Mouse (Mus musculus): Measurements from ENCODE around the gene Elf4. TPM values are rescaled to one million over a fixed set of nuclear protein-coding genes. Genes with fewer than 3 reads are reported as not detected.

Elf4 gene
- polyA plus RNA-seq (2014; fragmentation: Nextera tagmentation; extraction: Ambion mirVana) = 2.9 and 3.2 TPM in 2 replicates

- H3K9me3 ChIP-seq (replicated peaks; ENCODE audit: control insufficient read depth, low read length) = no peaks in the 10 kb centered on the region
- H3K27ac ChIP-seq (replicated peaks; ENCODE audit: low read depth, low read length) = no peak within 1 kb of the TSS
- H3K4me1 ChIP-seq (ENCODE audit: control insufficient read depth, insufficient read depth, low read length) = no peaks in the 10 kb centered on the region
- DNase-seq (ENCODE audit: low spot score) (peak; percentile 78), ATAC-seq (replicated peaks; ENCODE audit: insufficient number of reproducible peaks, low FRiP score, low TSS enrichment, low read depth) (peak; percentile 88)
- H3K4me3 ChIP-seq (ENCODE audit: low read depth, low read length) = peak within 1 kb of the TSS; percentile 31
- no peaks in the 10 kb centered on the region for H3K36me3 ChIP-seq (replicated peaks; ENCODE audit: control insufficient read depth, insufficient read depth, low read depth, low read length)
- no peaks in the 10 kb centered on the region for H3K27me3 ChIP-seq (ENCODE audit: control insufficient read depth, insufficient read depth, low read length)
- 17% methylated on average over 37 of the region's 38 CpGs for WGBS
- H3K9ac ChIP-seq (replicated peaks; ENCODE audit: low read length) = peak within 1 kb of the TSS; percentile 52
- peak within 1 kb of the TSS; percentile 51 for H3K4me2 ChIP-seq (ENCODE audit: low read depth, low read length)
Measured at GRCm38 (mm10) chrX:48462754-48463507, at the start of gene Elf4. Gene Elf4 (minus strand): TSS chrX:48463132.

DNA sequence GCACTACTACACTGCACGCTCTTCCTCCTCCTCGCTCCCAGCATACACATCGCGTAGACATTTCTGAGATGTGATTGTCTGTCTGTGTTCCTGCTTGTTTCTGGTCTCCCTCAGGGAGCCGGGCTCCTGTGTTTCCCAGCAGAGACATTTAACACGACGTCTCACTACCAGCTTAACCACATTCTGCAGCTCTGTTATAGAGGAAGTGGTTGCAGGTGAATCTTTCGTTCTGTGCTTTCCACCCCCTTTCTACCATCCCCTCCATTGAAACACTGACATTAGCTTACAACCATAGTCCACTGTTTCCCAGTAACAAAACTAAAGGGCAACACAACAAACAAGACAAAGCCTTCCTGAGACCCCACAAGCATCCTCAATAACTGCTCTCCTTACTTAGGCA lies 30.8 kb upstream of the Elf4 start:
- H3K9me3 ChIP-seq (replicated peaks; ENCODE audit: control insufficient read depth, low read length) = no peaks in the 10 kb centered on the region
- no peak overlapping the region for H3K4me3 ChIP-seq (ENCODE audit: low read depth, low read length)
- no peak overlapping the region for H3K27ac ChIP-seq (replicated peaks; ENCODE audit: low read depth, low read length)
- no peak overlapping the region for H3K9ac ChIP-seq (replicated peaks; ENCODE audit: low read length)
- H3K36me3 ChIP-seq (replicated peaks; ENCODE audit: control insufficient read depth, insufficient read depth, low read depth, low read length) = no peaks in the 10 kb centered on the region
- no peaks in the 10 kb centered on the region for H3K4me1 ChIP-seq (ENCODE audit: control insufficient read depth, insufficient read depth, low read length)
- 90% methylated on average over 8 of the region's 8 CpGs for WGBS
- H3K27me3 ChIP-seq (ENCODE audit: control insufficient read depth, insufficient read depth, low read length) = no peaks in the 10 kb centered on the region
- DNase-seq (ENCODE audit: low spot score) (no peak), ATAC-seq (replicated peaks; ENCODE audit: insufficient number of reproducible peaks, low FRiP score, low TSS enrichment, low read depth) (no peak)
- H3K4me2 ChIP-seq (ENCODE audit: low read depth, low read length) = no peak overlapping the region

DNA sequence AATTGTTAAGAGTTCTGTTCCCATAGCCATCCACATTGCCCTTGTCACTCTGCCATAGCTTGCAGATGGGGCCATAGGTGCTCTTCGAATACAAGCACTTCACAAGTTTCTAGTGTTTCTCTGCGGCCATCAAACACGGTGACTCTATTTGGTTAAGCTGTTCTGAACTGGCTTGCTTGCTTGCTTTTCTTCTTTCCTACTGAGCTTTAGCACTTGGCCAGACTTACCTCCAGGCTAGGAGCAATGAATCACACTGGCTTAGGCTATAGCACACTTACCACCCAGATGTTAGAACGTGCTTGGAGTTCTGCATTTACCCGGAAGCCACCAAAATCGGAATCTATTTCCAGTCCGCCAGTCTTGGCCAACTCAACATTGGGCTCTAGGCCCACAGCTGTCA lies 18.8 kb upstream of the Elf4 start:
- Histone ChIP-seq H3K4me1 (ENCODE audit: control insufficient read depth, insufficient read depth, low read length) (no peaks in the 10 kb centered on the region), H3K9me3 (replicated peaks; ENCODE audit: control insufficient read depth, low read length) (no peaks in the 10 kb centered on the region), H3K27ac (replicated peaks; ENCODE audit: low read depth, low read length) (no peak overlapping the region), H3K4me3 (ENCODE audit: low read depth, low read length) (no peak overlapping the region), H3K4me2 (ENCODE audit: low read depth, low read length) (no peak overlapping the region), H3K9ac (replicated peaks; ENCODE audit: low read length) (no peak overlapping the region), H3K27me3 (ENCODE audit: control insufficient read depth, insufficient read depth, low read length) (no peaks in the 10 kb centered on the region), H3K36me3 (replicated peaks; ENCODE audit: control insufficient read depth, insufficient read depth, low read depth, low read length) (no peaks in the 10 kb centered on the region)
- WGBS = 91% methylated on average over 7 of the region's 7 CpGs
- no peak for DNase-seq (ENCODE audit: low spot score)
- ATAC-seq (replicated peaks; ENCODE audit: insufficient number of reproducible peaks, low FRiP score, low TSS enrichment, low read depth) = no peak

- no peaks in the 10 kb centered on the region for H3K36me3 ChIP-seq (replicated peaks; ENCODE audit: control insufficient read depth, insufficient read depth, low read depth, low read length)
- no peak for DNase-seq (ENCODE audit: low spot score)
- no peaks in the 10 kb centered on the region for H3K27me3 ChIP-seq (ENCODE audit: control insufficient read depth, insufficient read depth, low read length)
- WGBS = 89% methylated on average over 4 of the region's 4 CpGs
- H3K9ac ChIP-seq (replicated peaks; ENCODE audit: low read length) = no peak overlapping the region
- no peak overlapping the region for H3K27ac ChIP-seq (replicated peaks; ENCODE audit: low read depth, low read length)
- no peak overlapping the region for H3K4me3 ChIP-seq (ENCODE audit: low read depth, low read length)
- no peaks in the 10 kb centered on the region for H3K9me3 ChIP-seq (replicated peaks; ENCODE audit: control insufficient read depth, low read length)
- no peak overlapping the region for H3K4me2 ChIP-seq (ENCODE audit: low read depth, low read length)
- no peaks in the 10 kb centered on the region for H3K4me1 ChIP-seq (ENCODE audit: control insufficient read depth, insufficient read depth, low read length)
- no peak for ATAC-seq (replicated peaks; ENCODE audit: insufficient number of reproducible peaks, low FRiP score, low TSS enrichment, low read depth)
Measured at GRCm38 (mm10) chrX:48481095-48481494, 18.2 kb upstream of the Elf4 start.

GRCm38 (mm10) chrX:48467355-48467946 lies 4.5 kb upstream of the Elf4 start:
- DNase-seq (ENCODE audit: low spot score) (no peak), ATAC-seq (replicated peaks; ENCODE audit: insufficient number of reproducible peaks, low FRiP score, low TSS enrichment, low read depth) (no peak)
- no peaks in the 10 kb centered on the region for H3K36me3 ChIP-seq (replicated peaks; ENCODE audit: control insufficient read depth, insufficient read depth, low read depth, low read length)
- WGBS = 81% methylated on average over 3 of the region's 3 CpGs
- no peak overlapping the region for H3K9ac ChIP-seq (replicated peaks; ENCODE audit: low read length)
- H3K4me1 ChIP-seq (ENCODE audit: control insufficient read depth, insufficient read depth, low read length) = no peaks in the 10 kb centered on the region
- H3K4me2 ChIP-seq (ENCODE audit: low read depth, low read length) = no peak overlapping the region
- no peak overlapping the region for H3K27ac ChIP-seq (replicated peaks; ENCODE audit: low read depth, low read length)
- H3K27me3 ChIP-seq (ENCODE audit: control insufficient read depth, insufficient read depth, low read length) = no peaks in the 10 kb centered on the region
- no peaks in the 10 kb centered on the region for H3K9me3 ChIP-seq (replicated peaks; ENCODE audit: control insufficient read depth, low read length)
- H3K4me3 ChIP-seq (ENCODE audit: low read depth, low read length) = no peak overlapping the region

- no peaks in the 10 kb centered on the region for H3K4me1 ChIP-seq (ENCODE audit: control insufficient read depth, insufficient read depth, low read length)
- H3K27ac ChIP-seq (replicated peaks; ENCODE audit: low read depth, low read length) = no peak overlapping the region
- H3K27me3 ChIP-seq (ENCODE audit: control insufficient read depth, insufficient read depth, low read length) = no peaks in the 10 kb centered on the region
- DNase-seq (ENCODE audit: low spot score) (no peak), ATAC-seq (replicated peaks; ENCODE audit: insufficient number of reproducible peaks, low FRiP score, low TSS enrichment, low read depth) (no peak)
- H3K4me3 ChIP-seq (ENCODE audit: low read depth, low read length) = no peak overlapping the region
- no peak overlapping the region for H3K4me2 ChIP-seq (ENCODE audit: low read depth, low read length)
- H3K9ac ChIP-seq (replicated peaks; ENCODE audit: low read length) = no peak overlapping the region
- no peaks in the 10 kb centered on the region for H3K9me3 ChIP-seq (replicated peaks; ENCODE audit: control insufficient read depth, low read length)
- WGBS = 79% methylated on average over 2 of the region's 2 CpGs
- no peaks in the 10 kb centered on the region for H3K36me3 ChIP-seq (replicated peaks; ENCODE audit: control insufficient read depth, insufficient read depth, low read depth, low read length)
Measured at GRCm38 (mm10) chrX:48466174-48466573, 3.2 kb upstream of the Elf4 start.

- no peaks in the 10 kb centered on the region for H3K9me3 ChIP-seq (replicated peaks; ENCODE audit: control insufficient read depth, low read length)
Measured at GRCm38 (mm10) chrX:48464436-48464835, 1.5 kb upstream of the Elf4 start.

GRCm38 (mm10) chrX:48463636-48464035 lies 704 bp upstream of the Elf4 start:
- ATAC-seq (replicated peaks; ENCODE audit: insufficient number of reproducible peaks, low FRiP score, low TSS enrichment, low read depth) = no peak
- H3K27ac ChIP-seq (replicated peaks; ENCODE audit: low read depth, low read length) = no peak overlapping the region
- H3K9ac ChIP-seq (replicated peaks; ENCODE audit: low read length) = no peak overlapping the region
- 83% methylated on average over 4 of the region's 4 CpGs for WGBS
- H3K27me3 ChIP-seq (ENCODE audit: control insufficient read depth, insufficient read depth, low read length) = no peaks in the 10 kb centered on the region
- H3K4me1 ChIP-seq (ENCODE audit: control insufficient read depth, insufficient read depth, low read length) = no peaks in the 10 kb centered on the region
- no peaks in the 10 kb centered on the region for H3K36me3 ChIP-seq (replicated peaks; ENCODE audit: control insufficient read depth, insufficient read depth, low read depth, low read length)
- no peak overlapping the region for H3K4me2 ChIP-seq (ENCODE audit: low read depth, low read length)
- no peaks in the 10 kb centered on the region for H3K9me3 ChIP-seq (replicated peaks; ENCODE audit: control insufficient read depth, low read length)
- H3K4me3 ChIP-seq (ENCODE audit: low read depth, low read length) = no peak overlapping the region
- DNase-seq (ENCODE audit: low spot score) = no peak

More at GRCm38 (mm10) chrX:48464436-48464835, 1.5 kb upstream of the Elf4 start:
- no peak overlapping the region for H3K4me3 ChIP-seq (ENCODE audit: low read depth, low read length)
- no peak for ATAC-seq (replicated peaks; ENCODE audit: insufficient number of reproducible peaks, low FRiP score, low TSS enrichment, low read depth)
- no peak overlapping the region for H3K27ac ChIP-seq (replicated peaks; ENCODE audit: low read depth, low read length)
- H3K27me3 ChIP-seq (ENCODE audit: control insufficient read depth, insufficient read depth, low read length) = no peaks in the 10 kb centered on the region
- WGBS = 92% methylated on average over 6 of the region's 6 CpGs
- H3K36me3 ChIP-seq (replicated peaks; ENCODE audit: control insufficient read depth, insufficient read depth, low read depth, low read length) = no peaks in the 10 kb centered on the region
- DNase-seq (ENCODE audit: low spot score) = no peak
- no peak overlapping the region for H3K4me2 ChIP-seq (ENCODE audit: low read depth, low read length)
- no peak overlapping the region for H3K9ac ChIP-seq (replicated peaks; ENCODE audit: low read length)
- H3K4me1 ChIP-seq (ENCODE audit: control insufficient read depth, insufficient read depth, low read length) = no peaks in the 10 kb centered on the region
